Mouse (Mus musculus): ENCODE results near the gene Cacna1i. TPM values are rescaled to one million over a fixed set of nuclear protein-coding genes. Genes with fewer than 3 reads are reported as not detected.
A peak's percentile ranks its signal among the peaks of the same experiment; 100 is the strongest.

The Cacna1i gene
- polyA plus RNA-seq, 1 experiment, result not detected

DNA sequence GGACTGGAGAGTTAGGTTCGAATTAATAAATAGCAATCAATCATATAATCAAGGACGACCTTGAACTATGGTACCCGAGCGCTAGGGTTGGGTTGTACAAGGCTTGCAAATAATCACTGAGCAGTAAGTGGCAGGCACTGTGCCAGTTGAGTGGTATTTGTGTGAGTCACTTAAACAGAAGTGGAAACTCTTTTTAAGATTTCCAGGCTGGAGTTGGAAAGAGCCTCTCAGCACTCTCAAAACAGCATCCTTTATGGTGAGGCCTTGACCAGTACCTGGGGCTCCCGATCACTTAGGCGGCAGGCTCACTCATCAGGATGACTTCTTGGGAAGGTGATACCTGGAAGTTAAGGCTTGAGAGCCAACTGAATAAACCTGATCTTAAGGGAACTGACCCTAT is 32.8 kb upstream of the Cacna1i start:
- Histone ChIP-seq H3K36me3 (ENCODE audit: control insufficient read depth, insufficient read depth, low read length, poor library complexity, severe bottlenecking) (peaks cover 39% of the 10 kb centered on the region), H3K9ac (ENCODE audit: low read depth, poor library complexity, severe bottlenecking) (peak overlapping the region; percentile 60), H3K27me3 (ENCODE audit: control insufficient read depth, insufficient read depth, low read length, poor library complexity, severe bottlenecking) (no peaks in the 10 kb centered on the region), H3K4me1 (ENCODE audit: control insufficient read depth, insufficient read depth, low read length) (no peaks in the 10 kb centered on the region), H3K9me3 (replicated peaks; ENCODE audit: control insufficient read depth, insufficient read depth, low read length, poor library complexity, severe bottlenecking) (no peaks in the 10 kb centered on the region), H3K4me3 (ENCODE audit: low read depth, low read length) (peak overlapping the region; percentile 93), H3K27ac (ENCODE audit: insufficient read depth, low read length) (peak overlapping the region; percentile 68)
- no peak for TF ChIP-seq CTCF (IDR thresholded peaks at IDR 0.05; ENCODE audit: low read depth, low read length)
- TF ChIP-seq EP300 (IDR thresholded peaks at IDR 0.05; ENCODE audit: insufficient read depth, low read depth, low read length), result no peak
- no peak for TF ChIP-seq POLR2A (IDR thresholded peaks at IDR 0.05; ENCODE audit: insufficient read depth, low read length)

DNA sequence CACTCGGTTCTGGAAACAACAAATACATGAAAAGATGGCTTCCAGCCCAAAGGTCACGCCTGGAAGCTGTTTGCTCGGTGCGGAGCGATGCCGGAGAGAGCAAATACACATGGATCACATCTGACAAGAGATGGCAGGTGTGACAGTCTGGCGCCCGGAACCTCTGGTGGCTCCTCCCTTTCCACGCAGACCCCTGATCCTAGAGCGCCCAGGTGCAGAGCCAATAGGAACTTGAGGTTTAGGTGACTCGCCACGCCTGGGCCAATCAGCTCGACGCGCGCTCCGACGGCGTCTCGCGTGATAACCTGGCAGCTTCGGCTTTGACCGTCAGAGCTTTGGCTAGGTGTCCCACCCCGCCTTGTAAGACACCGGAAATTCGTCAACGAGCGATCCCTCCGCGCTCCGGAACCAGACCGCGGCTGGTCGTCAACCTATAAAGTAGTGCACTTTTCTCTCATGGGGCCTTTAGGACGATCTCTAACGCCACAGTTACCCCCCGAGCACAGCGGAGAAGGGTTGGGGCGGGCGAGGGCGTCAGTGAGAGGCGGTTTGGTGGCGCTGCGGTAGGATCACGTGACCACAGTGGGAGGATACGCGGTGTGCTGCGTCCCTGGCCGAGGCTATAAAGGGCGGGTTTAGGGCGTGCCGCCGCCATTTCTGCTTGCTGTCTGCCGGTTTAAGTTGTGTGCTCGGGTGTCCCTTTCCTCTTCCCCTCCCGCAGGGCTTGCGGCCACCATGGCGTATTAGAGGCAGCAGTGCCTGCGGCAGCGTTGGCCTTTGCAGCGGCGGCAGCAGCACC is 32.0 kb upstream of the Cacna1i start, which contains the start of gene Atf4:
Atf4 (plus strand) TSS at position 338 of the 799 bp plus-strand sequence.
- Histone ChIP-seq H3K36me3 (ENCODE audit: control insufficient read depth, insufficient read depth, low read length, poor library complexity, severe bottlenecking) (peaks cover 32% of the 10 kb centered on the region), H3K4me3 (ENCODE audit: low read depth, low read length) (peak within 1 kb of the TSS; percentile 94), H3K4me1 (ENCODE audit: control insufficient read depth, insufficient read depth, low read length) (no peaks in the 10 kb centered on the region), H3K27ac (ENCODE audit: insufficient read depth, low read length) (peak within 1 kb of the TSS; percentile 91), H3K27me3 (ENCODE audit: control insufficient read depth, insufficient read depth, low read length, poor library complexity, severe bottlenecking) (no peaks in the 10 kb centered on the region), H3K9ac (ENCODE audit: low read depth, poor library complexity, severe bottlenecking) (peak within 1 kb of the TSS; percentile 93), H3K9me3 (replicated peaks; ENCODE audit: control insufficient read depth, insufficient read depth, low read length, poor library complexity, severe bottlenecking) (no peaks in the 10 kb centered on the region)
- peak; percentile 68 for TF ChIP-seq EP300 (IDR thresholded peaks at IDR 0.05; ENCODE audit: insufficient read depth, low read depth, low read length)
- peak; percentile 100 for TF ChIP-seq POLR2A (IDR thresholded peaks at IDR 0.05; ENCODE audit: insufficient read depth, low read length)
- TF ChIP-seq CTCF (IDR thresholded peaks at IDR 0.05; ENCODE audit: low read depth, low read length), result no peak

DNA sequence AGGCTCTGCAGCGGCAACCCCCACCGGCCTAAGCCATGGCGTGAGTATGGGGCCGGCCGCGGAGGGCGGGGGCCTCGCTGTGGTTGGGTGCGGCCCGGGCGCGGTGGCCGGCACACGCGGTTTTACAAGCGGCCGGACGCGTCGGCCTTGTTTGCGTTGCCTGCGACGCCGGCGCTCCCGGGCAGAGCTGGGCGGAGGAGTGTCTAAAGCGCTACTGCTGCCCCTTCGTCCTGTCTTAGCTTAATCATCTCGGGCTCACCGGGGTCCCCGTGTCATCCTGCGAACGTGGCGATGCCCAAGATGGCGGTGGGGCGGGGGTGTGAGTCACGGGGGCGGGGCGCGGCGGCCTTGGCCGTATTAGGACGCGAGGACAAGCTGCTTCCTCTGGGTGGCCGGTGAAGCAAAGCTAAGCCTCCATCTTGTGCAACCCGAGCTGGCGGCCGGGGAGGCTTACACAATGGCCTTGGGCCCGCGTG is 31.4 kb upstream of the Cacna1i start:
- H3K9ac ChIP-seq (ENCODE audit: low read depth, poor library complexity, severe bottlenecking), result peak overlapping the region; percentile 93
- no peaks in the 10 kb centered on the region for H3K9me3 ChIP-seq (replicated peaks; ENCODE audit: control insufficient read depth, insufficient read depth, low read length, poor library complexity, severe bottlenecking)
- TF ChIP-seq EP300 (IDR thresholded peaks at IDR 0.05; ENCODE audit: insufficient read depth, low read depth, low read length) (no peak), CTCF (IDR thresholded peaks at IDR 0.05; ENCODE audit: low read depth, low read length) (no peak)
- no peaks in the 10 kb centered on the region for H3K27me3 ChIP-seq (ENCODE audit: control insufficient read depth, insufficient read depth, low read length, poor library complexity, severe bottlenecking)
- no peaks in the 10 kb centered on the region for H3K4me1 ChIP-seq (ENCODE audit: control insufficient read depth, insufficient read depth, low read length)
- H3K36me3 ChIP-seq (ENCODE audit: control insufficient read depth, insufficient read depth, low read length, poor library complexity, severe bottlenecking), result peaks cover 32% of the 10 kb centered on the region
- peak overlapping the region; percentile 91 for H3K27ac ChIP-seq (ENCODE audit: insufficient read depth, low read length)
- H3K4me3 ChIP-seq (ENCODE audit: low read depth, low read length), result peak overlapping the region; percentile 94

DNA sequence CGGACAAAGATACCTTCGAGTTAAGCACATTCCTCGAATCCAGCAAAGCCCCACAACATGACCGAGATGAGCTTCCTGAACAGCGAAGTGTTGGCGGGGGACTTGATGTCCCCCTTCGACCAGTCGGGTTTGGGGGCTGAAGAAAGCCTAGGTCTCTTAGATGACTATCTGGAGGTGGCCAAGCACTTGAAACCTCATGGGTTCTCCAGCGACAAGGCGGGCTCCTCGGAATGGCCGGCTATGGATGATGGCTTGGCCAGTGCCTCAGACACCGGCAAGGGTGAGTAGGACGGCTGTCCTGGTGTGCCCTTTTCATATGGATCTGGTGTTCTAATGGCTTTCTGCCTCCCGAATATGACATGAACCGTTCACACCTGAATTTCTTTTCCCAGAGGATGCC is 30.8 kb upstream of the Cacna1i start:
- peak overlapping the region; percentile 94 for H3K4me3 ChIP-seq (ENCODE audit: low read depth, low read length)
- no peaks in the 10 kb centered on the region for H3K9me3 ChIP-seq (replicated peaks; ENCODE audit: control insufficient read depth, insufficient read depth, low read length, poor library complexity, severe bottlenecking)
- peak overlapping the region; percentile 91 for H3K27ac ChIP-seq (ENCODE audit: insufficient read depth, low read length)
- peak overlapping the region; percentile 93 for H3K9ac ChIP-seq (ENCODE audit: low read depth, poor library complexity, severe bottlenecking)
- peaks cover 27% of the 10 kb centered on the region for H3K36me3 ChIP-seq (ENCODE audit: control insufficient read depth, insufficient read depth, low read length, poor library complexity, severe bottlenecking)
- TF ChIP-seq EP300 (IDR thresholded peaks at IDR 0.05; ENCODE audit: insufficient read depth, low read depth, low read length) (no peak), CTCF (IDR thresholded peaks at IDR 0.05; ENCODE audit: low read depth, low read length) (no peak), POLR2A (IDR thresholded peaks at IDR 0.05; ENCODE audit: insufficient read depth, low read length) (no peak)
- H3K27me3 ChIP-seq (ENCODE audit: control insufficient read depth, insufficient read depth, low read length, poor library complexity, severe bottlenecking), result no peaks in the 10 kb centered on the region
- no peaks in the 10 kb centered on the region for H3K4me1 ChIP-seq (ENCODE audit: control insufficient read depth, insufficient read depth, low read length)

DNA sequence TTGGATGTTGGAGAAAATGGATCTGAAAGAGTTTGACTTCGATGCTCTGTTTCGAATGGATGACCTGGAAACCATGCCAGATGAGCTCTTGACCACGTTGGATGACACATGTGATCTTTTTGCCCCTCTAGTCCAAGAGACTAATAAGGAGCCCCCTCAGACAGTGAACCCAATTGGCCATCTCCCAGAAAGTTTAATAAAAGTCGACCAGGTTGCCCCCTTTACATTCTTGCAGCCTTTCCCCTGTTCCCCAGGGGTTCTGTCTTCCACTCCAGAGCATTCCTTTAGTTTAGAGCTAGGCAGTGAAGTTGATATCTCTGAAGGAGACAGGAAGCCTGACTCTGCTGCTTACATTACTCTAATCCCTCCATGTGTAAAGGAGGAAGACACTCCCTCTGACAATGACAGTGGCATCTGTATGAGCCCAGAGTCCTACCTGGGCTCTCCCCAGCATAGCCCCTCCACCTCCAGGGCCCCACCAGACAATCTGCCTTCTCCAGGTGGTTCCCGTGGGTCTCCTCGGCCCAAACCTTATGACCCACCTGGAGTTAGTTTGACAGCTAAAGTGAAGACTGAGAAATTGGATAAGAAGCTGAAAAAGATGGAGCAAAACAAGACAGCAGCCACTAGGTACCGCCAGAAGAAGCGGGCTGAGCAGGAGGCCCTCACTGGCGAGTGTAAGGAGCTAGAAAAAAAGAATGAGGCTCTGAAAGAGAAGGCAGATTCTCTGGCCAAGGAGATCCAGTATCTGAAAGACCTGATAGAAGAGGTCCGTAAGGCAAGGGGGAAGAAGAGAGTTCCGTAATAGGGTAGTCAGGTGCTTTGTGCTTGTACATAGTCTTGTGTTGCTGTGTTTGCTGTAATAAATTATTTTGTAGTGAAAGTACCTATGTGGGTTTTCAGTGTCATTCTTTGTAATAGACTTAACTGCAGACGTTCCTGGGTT is 30.1 kb upstream of the Cacna1i start:
- TF ChIP-seq EP300 (IDR thresholded peaks at IDR 0.05; ENCODE audit: insufficient read depth, low read depth, low read length) (no peak), POLR2A (IDR thresholded peaks at IDR 0.05; ENCODE audit: insufficient read depth, low read length) (no peak), CTCF (IDR thresholded peaks at IDR 0.05; ENCODE audit: low read depth, low read length) (no peak)
- Histone ChIP-seq H3K27ac (ENCODE audit: insufficient read depth, low read length) (peak overlapping the region; percentile 91), H3K9ac (ENCODE audit: low read depth, poor library complexity, severe bottlenecking) (peak overlapping the region; percentile 93), H3K4me1 (ENCODE audit: control insufficient read depth, insufficient read depth, low read length) (no peaks in the 10 kb centered on the region), H3K27me3 (ENCODE audit: control insufficient read depth, insufficient read depth, low read length, poor library complexity, severe bottlenecking) (no peaks in the 10 kb centered on the region), H3K36me3 (ENCODE audit: control insufficient read depth, insufficient read depth, low read length, poor library complexity, severe bottlenecking) (peaks cover 27% of the 10 kb centered on the region), H3K9me3 (replicated peaks; ENCODE audit: control insufficient read depth, insufficient read depth, low read length, poor library complexity, severe bottlenecking) (no peaks in the 10 kb centered on the region), H3K4me3 (ENCODE audit: low read depth, low read length) (peak overlapping the region; percentile 94)

Data from ES-Bruce4 (cell line).